Mouse (Mus musculus): ENCODE measurements around the gene Hsbp1.

- TF ChIP-seq POLR2A (IDR thresholded peaks at IDR 0.05; ENCODE audit: insufficient read depth, low read length) = no peak
- peak; percentile 5 for TF ChIP-seq CTCF (IDR thresholded peaks at IDR 0.05; ENCODE audit: low read depth, low read length)
- no peak for TF ChIP-seq EP300 (IDR thresholded peaks at IDR 0.05; ENCODE audit: insufficient read depth, low read depth, low read length)
Observed at GRCm38 (mm10) chr8:119384478-119384877, 40.2 kb downstream of the Hsbp1 start.
